Mouse (Mus musculus) C2C12 (cell line): ENCODE results near the gene Ankrd13c.

Experiments used
- CTCF ChIP-seq: IDR thresholded peaks from one replicate; pipeline ENCODE4 v1.5.1; 2011; ENCODE audit not compliant: control insufficient read depth, insufficient read depth, insufficient read length
- FOSL1 ChIP-seq: IDR thresholded peaks from one replicate; pipeline ENCODE4 v1.8.0; 2011; ENCODE audit warnings: mild to moderate bottlenecking, low read length; ENCODE audit not compliant: poor library complexity, insufficient read depth, severe bottlenecking

GRCm38 (mm10) chr3:158031371-158031925, 84.4 kb downstream of the Ankrd13c start:
- TF ChIP-seq FOSL1 (no peak), CTCF (no peak)
